Mouse (Mus musculus) ovary, postnatal 10 days (tissue): ENCODE results near the gene Heatr5a.

ENCODE experiments used
- DNase-seq: peaks from one replicate; pipeline ENCODE4 v3.0.0; 2022; ENCODE audit warnings: low spot score

Gene Heatr5a

DNA sequence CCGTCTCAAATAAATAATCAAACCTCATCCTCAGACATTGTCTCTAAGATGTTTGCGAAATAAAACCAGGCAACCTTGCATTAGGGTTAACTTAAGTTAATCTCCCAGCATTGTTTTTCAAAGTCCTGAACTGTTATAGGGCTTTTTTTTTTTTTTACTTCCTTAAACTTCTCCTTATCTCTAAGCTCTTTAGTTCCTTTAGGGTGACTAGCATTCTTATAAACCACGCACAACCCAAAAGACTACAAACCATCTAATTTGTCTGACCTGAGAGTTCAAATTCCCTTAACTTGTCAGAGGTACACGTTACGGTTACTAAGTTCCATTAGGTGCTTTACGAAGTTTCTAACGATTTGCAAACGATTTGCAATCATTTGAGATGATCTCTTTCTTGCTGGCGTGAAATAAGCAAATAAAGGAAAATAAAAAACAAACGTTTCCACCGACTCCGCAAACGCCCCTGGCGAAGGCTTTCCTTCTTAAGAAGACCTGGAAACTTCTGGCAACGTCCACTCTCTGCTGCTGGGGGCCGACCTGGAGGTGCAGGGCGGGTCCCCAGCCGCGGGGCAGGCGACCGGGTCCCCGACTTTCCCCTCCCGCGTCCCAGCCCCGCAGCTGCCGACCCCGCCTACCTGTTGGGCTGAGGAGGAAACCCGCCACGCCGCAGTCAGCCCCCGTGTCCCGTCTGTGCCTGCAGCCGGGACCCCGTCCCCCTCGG is 610 bp downstream of the Heatr5a start:
- no peak for DNase-seq

DNA sequence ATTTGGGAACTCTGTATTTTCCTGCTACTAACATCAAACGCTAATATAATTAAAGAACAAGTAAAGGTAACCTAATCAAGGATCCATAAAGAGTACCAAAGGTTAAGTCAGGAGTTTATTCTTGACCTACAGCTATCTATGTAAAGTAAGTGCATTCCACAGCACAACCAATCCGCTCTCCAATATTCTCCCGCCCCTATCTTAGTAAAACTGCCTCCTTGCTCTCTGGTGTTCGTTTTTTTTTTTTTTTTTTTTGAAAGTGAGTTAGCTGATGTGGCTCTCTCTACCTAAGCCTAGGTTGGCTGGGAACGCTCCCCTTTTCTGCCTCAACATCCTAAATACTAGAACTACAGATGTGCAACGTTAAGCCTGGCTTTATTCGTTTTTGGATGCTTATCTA is 1.2 kb downstream of the Heatr5a start:
- DNase-seq, result no peak

DNA sequence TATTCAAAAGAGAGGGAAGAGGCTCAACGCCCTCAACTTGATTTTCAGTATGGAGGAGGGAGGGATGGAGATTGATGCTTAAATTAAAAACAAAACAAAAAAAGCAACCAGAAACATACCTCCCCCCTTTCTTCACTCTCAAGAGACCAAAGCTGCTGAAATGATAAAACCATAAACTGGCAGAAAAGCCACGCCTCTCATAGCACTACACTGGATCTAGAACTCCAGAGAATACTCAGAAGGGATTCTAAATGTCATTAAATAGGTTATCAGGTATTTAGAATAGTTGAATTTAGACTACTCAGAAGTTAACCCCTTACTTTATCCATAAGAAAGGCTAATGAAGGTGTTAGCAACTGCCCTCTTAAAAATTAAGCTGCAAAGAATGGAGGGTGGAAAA is 2.0 kb downstream of the Heatr5a start:
- no peak for DNase-seq

DNA sequence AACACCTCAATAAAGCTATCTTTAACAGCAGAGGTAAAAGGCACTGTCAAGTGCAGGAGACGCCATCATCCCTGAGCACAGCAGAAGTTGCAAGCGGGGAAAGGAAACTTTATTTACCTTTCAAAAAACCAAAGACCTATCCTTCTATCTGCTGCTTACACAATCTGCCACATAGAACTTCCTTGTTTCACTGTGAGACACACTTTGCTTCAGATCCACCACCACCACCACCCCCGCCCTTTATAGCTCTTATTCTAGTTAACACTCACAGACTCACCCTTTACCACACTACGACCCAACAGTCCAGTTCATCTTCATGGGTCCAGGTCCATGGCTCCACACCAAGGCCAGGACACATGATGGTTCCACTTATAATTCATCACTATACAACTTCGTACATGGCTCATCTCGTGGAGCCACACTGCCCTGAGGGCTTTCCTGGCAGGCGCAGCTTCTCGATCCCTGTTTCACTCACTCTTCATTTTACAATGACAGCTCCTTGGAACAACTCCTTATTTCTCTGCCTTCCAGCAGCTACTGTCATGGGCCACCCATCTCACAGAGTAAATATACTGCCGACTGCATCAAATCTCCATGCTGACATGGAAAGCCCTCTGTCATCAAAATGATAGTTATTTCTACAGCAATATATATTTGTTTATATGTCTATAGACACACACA is 3.1 kb downstream of the Heatr5a start:
- no peak for DNase-seq

DNA sequence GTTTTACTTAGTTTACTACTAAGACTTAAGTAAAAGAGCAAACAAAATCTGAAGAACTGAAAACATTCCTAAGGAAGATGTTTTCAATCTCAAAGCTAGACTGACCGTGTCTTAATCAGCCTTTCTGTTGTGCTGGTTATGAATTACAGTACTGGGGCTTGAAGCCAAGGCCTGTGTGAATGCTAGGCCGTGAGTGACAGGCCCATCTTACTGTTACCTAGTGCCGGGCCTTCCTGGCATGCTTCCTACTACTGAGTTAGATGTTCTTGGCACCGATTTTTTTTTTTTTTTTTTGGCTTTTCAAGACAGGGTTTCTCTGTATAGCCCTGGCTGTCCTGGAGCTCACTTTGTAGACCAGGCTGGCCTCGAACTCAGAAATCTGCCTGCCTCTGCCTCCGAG is 13.5 kb downstream of the Heatr5a start:
- no peak for DNase-seq

DNA sequence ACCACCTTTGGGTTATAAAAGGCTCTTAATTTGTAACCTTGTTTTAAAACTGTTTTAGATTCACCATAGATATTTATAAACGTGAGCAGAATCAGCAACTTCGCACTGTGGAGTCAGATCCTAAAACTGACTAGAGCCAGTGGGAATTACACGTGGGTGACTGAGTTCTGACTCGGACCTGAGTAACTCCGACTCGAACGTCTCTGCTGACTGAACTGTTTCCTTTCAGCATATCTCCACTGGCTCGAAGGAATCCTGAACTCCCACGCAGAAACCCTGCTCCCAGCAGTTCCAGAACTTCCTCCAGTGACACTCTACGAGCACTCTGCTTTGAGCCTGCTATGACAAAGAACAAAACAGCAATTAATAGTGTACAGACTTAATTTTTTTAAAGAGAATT is 18.8 kb downstream of the Heatr5a start:
- no peak for DNase-seq

DNA sequence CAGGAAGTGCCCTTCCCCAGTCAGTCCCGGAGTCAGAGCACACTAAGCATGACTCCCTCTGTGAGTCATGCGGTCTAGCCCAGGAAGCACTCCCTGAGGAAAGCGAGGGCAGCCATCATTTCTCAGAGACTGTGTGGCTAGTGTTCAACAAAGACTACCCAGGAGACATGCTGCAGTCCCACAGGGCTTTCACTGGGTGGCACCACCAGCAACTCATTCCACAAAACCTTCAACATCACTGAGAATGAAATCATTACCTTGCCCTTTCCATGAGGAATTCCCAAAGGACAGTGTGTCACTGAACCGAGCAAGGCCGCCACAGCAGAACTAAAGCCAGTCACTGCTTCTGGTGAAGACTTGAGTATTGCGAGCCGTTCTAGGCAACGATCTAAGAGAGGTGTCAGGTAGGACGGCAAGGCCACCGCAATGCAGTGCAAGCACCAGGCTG is 23.6 kb downstream of the Heatr5a start:
- DNase-seq, result no peak

DNA sequence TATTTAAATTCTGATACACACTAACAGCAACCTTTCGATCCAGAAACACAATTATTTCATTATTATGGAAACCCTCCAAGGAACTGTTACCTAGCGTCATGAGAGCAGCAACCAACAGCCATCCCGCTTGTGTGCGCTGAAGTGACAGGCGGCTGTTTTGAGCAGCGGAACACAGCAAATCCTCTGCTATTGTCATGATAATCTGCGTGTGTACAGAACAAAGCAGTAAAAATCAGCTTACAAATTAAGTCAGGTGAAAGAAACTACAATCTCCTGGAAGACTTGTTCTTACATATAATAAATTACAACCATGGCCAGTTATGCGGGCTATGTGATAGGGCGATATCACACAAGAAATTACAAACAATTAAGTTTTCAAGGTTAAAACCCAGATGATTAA is 25.8 kb downstream of the Heatr5a start:
- no peak for DNase-seq

DNA sequence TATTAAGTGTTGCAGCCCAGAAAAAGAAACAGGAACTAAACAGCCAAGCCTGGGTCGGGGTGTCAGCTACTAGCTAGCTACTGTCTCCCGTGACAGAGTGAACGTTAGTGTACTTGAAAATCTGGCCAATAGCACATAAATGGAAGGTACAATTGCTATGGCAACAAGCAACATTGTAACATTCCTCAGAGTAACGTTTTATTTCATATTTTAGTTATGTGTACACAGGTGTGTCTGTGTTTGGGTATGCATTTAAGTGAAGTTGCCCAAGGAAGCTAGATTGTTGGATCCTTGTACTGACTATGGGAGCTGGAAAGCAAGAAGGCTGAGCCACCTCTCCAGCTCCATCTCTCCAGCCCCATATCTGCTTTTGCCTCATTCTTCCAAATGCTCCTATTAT is 31.3 kb downstream of the Heatr5a start:
- no peak for DNase-seq

DNA sequence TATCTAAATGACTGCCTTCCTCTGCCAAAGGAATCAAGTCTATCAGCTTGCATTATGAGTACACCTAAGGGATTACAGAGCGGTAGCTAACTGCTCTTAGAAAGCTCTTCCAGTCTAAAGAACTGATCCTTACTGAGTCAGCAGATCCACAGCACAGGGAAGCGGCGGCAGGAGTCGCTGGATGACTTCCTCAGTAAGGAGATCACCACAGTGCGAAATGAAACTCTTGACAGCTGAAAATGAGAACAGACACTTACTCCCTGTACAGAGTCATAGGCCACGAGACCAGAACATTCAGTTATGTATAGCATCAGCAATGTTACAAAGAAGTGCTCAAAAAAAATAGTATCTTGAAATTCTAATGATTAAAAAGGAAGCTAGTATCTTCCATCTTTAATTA is 33.2 kb downstream of the Heatr5a start:
- DNase-seq, result no peak

DNA sequence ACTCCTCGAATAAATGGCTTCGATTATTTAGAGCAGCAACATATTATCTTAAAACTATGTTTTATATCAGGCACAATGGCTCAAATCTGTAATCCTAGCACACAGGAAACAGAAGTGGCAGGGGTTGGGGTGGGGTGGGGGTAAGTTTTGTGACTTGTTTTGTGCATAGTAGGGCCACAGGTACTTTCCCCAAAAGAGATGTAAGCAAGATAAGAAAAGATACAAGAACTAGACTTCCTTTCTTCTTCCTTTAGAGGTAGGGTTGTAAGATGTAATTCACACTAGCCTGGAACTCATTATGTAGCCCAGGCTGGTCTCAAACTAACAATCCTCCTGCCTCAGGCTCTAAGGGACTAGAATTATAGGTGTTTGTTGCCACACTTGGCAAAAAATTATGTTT is 41.5 kb downstream of the Heatr5a start:
- DNase-seq, result no peak

DNA sequence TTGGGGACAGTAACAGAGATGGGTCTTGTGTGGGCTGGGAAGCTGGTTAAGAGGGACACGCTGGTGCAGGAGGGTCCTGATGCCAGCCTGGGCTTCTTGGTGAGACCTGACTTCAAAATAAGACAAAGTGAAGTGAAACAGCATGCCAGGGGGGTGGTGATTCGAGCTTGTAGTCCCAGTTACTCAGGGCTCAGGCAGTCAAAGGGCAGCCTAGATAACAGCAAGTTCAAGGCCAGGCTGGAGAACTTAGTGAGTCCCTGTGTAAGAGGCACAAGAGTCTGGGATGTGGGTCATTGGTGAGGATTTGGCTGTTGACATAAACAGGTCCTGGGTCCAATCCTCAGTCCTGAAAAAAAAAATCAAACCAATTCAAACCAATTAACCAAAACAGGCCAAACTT is 53.9 kb downstream of the Heatr5a start:
- no peak for DNase-seq

DNA sequence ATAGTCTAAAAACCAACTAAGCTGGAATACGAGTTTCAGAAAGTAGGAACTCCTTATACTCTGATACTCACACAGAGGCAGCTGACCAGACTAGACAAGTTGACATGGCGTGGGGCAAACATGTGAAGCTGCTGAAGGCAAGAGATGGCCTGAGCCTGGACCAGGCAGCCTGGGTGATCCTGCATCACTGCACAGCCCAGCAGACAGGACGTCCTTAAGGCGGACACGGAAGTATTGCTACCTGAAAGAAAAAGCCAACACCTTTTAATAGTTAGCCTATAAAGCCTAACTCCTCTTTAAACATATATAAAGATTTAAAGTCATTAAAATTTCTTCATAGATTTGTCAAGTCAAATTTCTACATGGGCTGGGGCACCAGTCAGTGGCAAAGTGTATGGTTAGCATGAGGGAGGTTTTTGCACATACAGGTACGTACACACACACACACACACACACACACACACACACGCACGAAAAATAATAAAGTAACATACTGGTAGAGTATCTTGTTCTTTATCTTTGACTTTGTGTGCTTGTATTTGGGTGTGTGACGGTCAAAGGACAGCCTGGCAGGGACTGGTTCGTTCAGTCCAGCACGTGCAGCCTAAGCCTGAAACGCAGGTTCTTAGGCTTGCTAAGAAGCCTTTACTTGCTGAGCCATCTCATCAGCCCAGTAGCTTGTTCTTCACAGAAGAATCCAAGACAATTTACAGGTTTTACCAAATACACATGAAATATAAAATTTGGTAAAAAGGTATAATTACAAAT is 56.0 kb downstream of the Heatr5a start:
- no peak for DNase-seq

DNA sequence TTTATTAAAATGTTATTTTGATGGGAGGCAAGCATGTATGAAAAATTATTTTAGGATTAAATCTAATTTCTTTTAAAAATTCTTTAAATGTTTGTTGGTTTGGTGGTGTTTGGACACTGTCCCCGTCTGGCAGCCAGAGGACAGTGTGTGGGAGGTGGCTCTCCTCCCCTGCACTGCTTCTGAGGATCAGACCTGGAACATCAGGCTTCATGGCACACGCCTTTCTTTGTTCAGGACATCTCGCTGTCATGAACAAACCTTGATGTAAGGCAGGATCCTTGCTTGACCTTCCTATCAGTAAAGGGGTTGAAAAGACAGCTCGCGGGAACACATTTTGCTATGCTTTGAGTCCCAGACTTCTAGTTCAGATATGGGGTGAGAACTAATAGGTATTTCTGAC is 61.9 kb downstream of the Heatr5a start:
- no peak for DNase-seq

DNA sequence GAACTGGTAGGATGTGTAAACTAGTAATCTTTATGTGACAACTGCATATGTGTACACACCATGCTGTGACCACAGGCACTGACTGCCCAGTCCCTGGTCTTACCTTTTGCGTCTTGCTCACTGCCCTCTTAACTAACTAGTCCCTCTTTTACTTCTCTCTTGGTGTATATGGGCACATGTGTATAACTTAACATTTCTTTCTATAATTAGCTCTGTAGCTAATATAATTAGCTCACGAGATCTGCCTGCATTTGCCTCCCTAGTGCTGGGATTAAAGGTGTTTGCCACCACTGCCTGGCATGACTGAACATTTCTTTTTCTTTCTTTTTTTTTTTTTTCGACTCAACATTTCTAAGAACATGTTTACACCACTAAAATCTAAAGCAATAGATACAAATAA is 63.6 kb downstream of the Heatr5a start:
- DNase-seq, result no peak

DNA sequence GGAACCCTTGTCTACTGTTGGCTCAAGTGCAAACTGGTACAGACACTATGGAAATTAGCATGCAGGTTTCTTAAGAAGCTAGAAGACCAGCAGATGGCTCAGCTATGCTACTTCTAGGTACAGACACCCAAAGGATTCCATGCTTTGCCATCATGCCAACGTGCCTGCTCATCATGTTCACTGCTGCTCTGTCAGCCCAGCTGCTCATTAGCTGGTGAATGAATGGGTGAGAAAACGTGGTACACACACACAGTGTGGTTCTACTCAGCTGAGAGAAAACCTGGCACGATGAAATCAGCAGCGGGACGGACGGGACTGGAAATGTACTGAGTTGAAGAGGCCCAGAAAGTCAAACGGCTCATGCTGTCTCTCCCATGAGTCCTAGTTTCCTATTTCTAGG is 70.6 kb downstream of the Heatr5a start:
- DNase-seq, result no peak

DNA sequence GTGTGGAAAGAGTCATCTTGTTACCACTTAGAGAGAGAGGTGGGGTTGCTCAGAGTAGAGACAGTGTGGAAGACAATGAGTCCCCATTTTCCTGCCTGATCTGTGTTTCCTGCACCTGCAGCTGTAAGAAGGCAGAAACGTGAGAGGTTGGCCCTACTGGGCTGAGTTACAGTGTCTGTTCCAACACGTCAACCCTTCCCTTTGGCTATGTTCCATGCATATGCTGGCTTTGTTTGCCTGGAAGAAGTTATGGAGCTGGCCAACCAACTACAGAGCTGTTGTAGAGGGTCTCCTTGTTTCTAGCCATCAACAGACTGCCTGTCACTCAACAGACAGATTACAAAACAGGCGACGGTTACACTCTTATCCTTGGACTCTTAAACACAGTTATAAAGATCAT is 74.2 kb downstream of the Heatr5a start:
- no peak for DNase-seq

DNA sequence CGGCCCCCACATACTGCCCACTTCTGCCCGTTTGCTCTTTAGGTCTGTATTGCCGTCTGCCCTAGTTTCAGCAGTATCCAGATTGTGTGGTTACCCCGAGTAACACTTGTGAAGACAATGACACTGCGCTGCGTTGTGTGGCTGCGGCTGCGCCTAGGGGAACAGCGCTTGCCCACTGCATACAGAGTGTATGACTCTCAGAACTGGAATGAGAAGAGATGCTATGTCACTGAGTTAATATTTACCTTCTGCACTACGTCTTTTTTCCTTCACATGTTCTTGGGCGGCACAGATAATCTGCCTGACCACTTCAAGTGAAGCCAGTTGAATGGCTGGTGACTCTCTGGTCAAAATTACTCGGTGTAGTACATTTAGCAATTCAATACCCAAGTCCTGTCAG is 82.5 kb downstream of the Heatr5a start:
- no peak for DNase-seq

DNA sequence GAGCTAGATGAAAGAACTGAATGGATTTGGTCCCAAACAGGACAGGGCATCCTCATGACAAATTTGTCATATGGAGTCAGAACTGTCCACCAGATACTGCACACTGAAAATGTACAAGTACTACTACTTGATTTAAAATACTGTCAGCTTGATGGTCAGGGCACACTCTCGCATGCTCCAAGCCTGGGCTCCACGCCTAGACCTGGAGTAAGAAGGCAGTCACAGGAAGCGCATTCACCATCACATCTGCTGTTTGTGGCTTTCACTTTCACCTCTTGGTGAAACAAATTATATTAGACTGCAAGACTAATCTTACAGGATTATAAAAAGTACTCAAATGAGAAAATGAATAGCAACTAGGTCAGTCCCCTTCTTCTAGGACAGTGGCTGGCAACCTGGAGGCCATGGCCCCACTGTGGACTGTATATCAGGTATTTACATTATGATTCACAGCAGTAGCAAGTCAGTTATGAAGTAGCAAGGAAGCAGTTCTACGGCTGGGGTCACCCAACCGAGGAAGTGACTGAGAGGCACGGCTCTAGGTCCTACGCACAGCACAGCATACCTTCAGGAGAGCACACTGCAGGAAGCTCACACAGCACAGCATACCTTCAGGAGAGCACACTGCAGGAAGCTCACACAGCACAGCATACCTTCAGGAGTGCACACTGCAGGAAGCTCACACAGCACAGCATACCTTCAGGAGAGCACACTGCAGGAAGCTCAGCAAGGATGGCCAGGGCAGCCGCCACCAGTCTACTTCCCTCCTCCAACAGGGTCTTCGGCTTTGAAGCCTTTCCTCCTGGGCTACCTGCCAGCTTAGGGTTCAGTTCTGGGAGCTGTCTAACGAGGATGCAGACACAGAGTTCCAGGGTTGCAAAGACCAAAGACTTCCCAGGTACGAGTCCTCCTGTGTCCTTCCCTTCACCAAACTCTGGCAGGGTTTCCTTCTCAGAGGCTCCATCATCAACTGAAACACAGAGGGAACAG is 83.5 kb downstream of the Heatr5a start:
- no peak for DNase-seq

DNA sequence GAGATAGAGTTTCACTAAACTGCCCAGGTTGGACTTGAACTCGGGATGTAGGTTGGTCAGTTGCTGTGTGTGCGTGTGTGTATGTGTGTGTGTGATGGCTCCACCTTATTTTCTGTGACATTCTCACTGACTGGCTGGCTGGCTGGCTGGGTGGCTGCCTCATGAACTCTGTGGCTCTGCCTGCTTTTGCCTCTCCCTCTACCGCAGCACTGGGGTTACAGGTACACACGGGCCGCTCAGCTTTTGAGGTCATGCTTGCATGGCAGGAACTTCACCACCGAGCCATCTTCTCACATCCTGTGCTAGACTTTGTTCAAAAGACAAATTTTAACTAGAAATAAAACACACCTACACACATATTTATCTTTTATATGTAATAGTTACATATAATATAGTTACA is 84.8 kb downstream of the Heatr5a start:
- no peak for DNase-seq

DNA sequence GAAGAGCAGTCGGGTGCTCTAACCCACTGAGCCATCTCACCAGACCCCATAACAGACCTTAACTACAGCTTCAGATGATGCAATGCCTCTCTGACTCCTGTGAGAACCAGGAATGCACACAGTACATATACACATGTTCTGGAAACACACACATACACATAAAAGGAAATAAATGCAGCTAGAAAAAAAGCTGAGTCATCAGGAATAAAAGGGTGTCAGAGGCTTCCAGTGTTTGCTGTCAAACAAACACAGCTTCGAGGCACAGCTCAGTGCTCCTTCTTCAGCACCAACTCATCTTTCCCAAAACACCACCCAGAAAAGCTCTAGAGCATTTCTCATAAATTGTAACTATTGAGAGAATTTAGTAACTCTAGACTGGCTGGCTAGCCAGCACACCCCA is 86.3 kb downstream of the Heatr5a start:
- no peak for DNase-seq

DNA sequence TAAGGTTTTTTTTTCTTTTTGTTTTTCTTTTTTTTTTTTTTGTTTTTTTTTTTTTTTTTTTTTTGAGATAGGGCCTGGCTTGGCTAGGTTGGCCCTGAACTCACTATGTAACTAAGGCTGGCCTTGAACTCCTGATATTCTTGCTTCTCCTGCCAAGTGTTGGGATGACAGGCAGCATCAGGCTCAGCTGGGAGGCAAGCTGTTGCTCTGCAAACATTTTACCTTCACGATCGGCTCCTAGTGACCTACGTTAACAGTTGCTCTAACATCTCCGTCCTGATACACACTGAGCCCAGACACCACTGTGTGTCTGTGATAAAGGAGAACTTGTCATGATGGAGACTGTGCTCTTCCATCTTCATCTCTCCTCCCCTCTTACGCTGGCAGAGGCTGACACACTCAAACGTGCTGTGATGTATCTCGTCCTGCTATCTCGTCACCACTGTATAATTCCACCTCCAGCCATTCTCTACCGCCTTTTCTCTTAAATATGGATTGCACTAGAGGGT is 87.8 kb downstream of the Heatr5a start:
- DNase-seq, result no peak
